In the genomic region with DNA sequence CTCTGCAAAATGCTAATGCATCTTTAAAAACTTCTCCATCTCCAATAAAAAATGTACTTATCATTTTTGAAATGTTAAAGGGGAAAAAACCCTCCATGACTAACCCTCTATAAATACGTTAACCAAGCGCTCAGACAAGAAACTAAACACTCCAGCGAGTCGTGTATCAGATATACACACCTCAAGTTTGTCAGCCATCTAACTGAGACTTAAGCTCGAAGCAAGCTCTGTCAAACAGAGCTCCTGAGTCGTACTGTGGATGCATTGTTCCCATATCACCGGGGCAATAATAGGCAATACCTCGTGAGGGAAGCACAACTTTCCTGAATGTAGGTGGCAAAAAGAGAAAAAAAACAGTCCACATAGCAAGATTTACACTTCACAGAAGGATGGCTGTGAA, we compare ENCODE assay signal across 12 mouse cellular contexts.
A peak's percentile ranks its signal among the peaks of the same experiment; 100 is the strongest.
DNase-seq lines count a peak whose midpoint lies in the region; ATAC-seq and TF ChIP-seq lines count a peak whose summit lies in the region.
"Had no signal": no experiment of that assay in that cellular context is flagged by ENCODE, and none has a peak within 500 bp of the region (broad histone marks: within the 10 kb centered on the region; RNA-seq: fewer than 3 reads in every experiment).

No protein-coding gene starts in this region.

- no peaks in the 10 kb centered on the region for H3K36me3 ChIP-seq in heart, embryonic 14.5 days (ENCODE audit: control insufficient read depth, insufficient read depth, low read length)
- H3K36me3 ChIP-seq in lung, embryonic 16.5 days (ENCODE audit: control insufficient read depth, insufficient read depth, low read length), result no peaks in the 10 kb centered on the region
- no peaks in the 10 kb centered on the region for H3K36me3 ChIP-seq in limb, embryonic 14.5 days (ENCODE audit: control insufficient read depth, insufficient read depth, low read length)
- no peaks in the 10 kb centered on the region for H3K36me3 ChIP-seq in stomach, postnatal 0 days (ENCODE audit: control insufficient read depth, insufficient read depth, low read length)
- H3K36me3 ChIP-seq in hindbrain, embryonic 12.5 days, result no peaks in the 10 kb centered on the region
- H3K36me3 ChIP-seq: forebrain, embryonic 12.5 days had no signal

- peak overlapping the region; percentile 17; the same call in 1 of the 2 replicates for H3K9ac ChIP-seq in heart, embryonic 14.5 days (ENCODE audit: low read length)
- H3K9ac ChIP-seq in lung, embryonic 16.5 days (ENCODE audit: low read length), result no peak overlapping the region
- no peak overlapping the region for H3K9ac ChIP-seq in limb, embryonic 14.5 days (ENCODE audit: low read depth, low read length, severe bottlenecking)
- H3K9ac ChIP-seq in stomach, postnatal 0 days (ENCODE audit: low read length), result no peak overlapping the region
- no peak overlapping the region for H3K9ac ChIP-seq in hindbrain, embryonic 12.5 days
- H3K9ac ChIP-seq: forebrain, embryonic 12.5 days had no signal

- no peak for TF ChIP-seq EP300 in stomach, postnatal 0 days (optimal IDR thresholded peaks at IDR 0.05)

- H3K4me2 ChIP-seq in heart, embryonic 14.5 days (ENCODE audit: low read length), result peak overlapping the region; percentile 43
- H3K4me2 ChIP-seq in lung, embryonic 16.5 days (ENCODE audit: low read depth, low read length), result peak overlapping the region; percentile 54
- peak overlapping the region; percentile 36 for H3K4me2 ChIP-seq in limb, embryonic 14.5 days (replicated peaks; ENCODE audit: low read depth, low read length, severe bottlenecking)
- H3K4me2 ChIP-seq in stomach, postnatal 0 days (replicated peaks; ENCODE audit: low read depth), result peak overlapping the region; percentile 49; the same call in 1 of the 2 replicates
- H3K4me2 ChIP-seq in hindbrain, embryonic 12.5 days (replicated peaks), result no peak overlapping the region
- H3K4me2 ChIP-seq: forebrain, embryonic 12.5 days had no signal

- no peak for ATAC-seq in heart, embryonic 14.5 days (ENCODE audit: insufficient number of reproducible peaks, insufficient read depth, low FRiP score, low read depth)
- no peak for ATAC-seq in lung, embryonic 16.5 days (ENCODE audit: low read depth)
- no peak for ATAC-seq in limb, embryonic 14.5 days (ENCODE audit: low FRiP score, low read depth)
- ATAC-seq in stomach, postnatal 0 days (ENCODE audit: low FRiP score, low TSS enrichment), result no peak
- no peak for ATAC-seq in hindbrain, embryonic 12.5 days (ENCODE audit: low FRiP score)

- H3K27me3 ChIP-seq in heart, embryonic 14.5 days (ENCODE audit: control insufficient read depth, insufficient read depth, low read length), result no peaks in the 10 kb centered on the region
- H3K27me3 ChIP-seq in lung, embryonic 16.5 days (ENCODE audit: control insufficient read depth, insufficient read depth, low read depth, low read length), result no peaks in the 10 kb centered on the region
- H3K27me3 ChIP-seq in limb, embryonic 14.5 days (ENCODE audit: control insufficient read depth, insufficient read depth, low read length), result no peaks in the 10 kb centered on the region
- H3K27me3 ChIP-seq in stomach, postnatal 0 days (ENCODE audit: control insufficient read depth, insufficient read depth, low read length), result no peaks in the 10 kb centered on the region
- no peaks in the 10 kb centered on the region for H3K27me3 ChIP-seq in hindbrain, embryonic 12.5 days
- H3K27me3 ChIP-seq: forebrain, embryonic 12.5 days had no signal

- TF ChIP-seq CTCF in stomach, postnatal 0 days (IDR thresholded peaks at IDR 0.05; ENCODE audit: low read depth), result no peak

- DNase-seq in heart, adult 11 months, result no peak
- DNase-seq in lung, postnatal 14 days, result no peak
- DNase-seq in limb, embryonic 14.5 days (ENCODE audit: low spot score), result no peak
- DNase-seq in stomach, postnatal 0 days (ENCODE audit: low spot score), result no peak
- DNase-seq in adrenal gland, postnatal 14 days, result no peak
- DNase-seq: kidney, postnatal 14 days; left cerebral cortex, postnatal 4 days; retina, postnatal 1 day had no signal

- WGBS in heart, embryonic 14.5 days, result 30% methylated on average over 8 of the region's 8 CpGs
- WGBS in lung, embryonic 16.5 days, result 43% methylated on average over 8 of the region's 8 CpGs
- 42% methylated on average over 8 of the region's 8 CpGs for WGBS in limb, embryonic 14.5 days
- 24% methylated on average over 8 of the region's 8 CpGs for WGBS in stomach, postnatal 0 days
- 63% methylated on average over 8 of the region's 8 CpGs for WGBS in hindbrain, embryonic 12.5 days

- H3K4me1 ChIP-seq in heart, embryonic 14.5 days (ENCODE audit: control insufficient read depth in 2 of 2, insufficient read depth in 2 of 2, low read length in 2 of 2), result peaks cover 15 to 32% of the 10 kb centered on the region in 2 experiments
- H3K4me1 ChIP-seq in lung, embryonic 16.5 days (replicated peaks; ENCODE audit: control insufficient read depth, insufficient read depth, low read length), result peaks cover 11% of the 10 kb centered on the region; the same call in 1 of the 2 replicates
- H3K4me1 ChIP-seq in limb, embryonic 14.5 days (ENCODE audit: control insufficient read depth, insufficient read depth, low read length), result peaks cover 43% of the 10 kb centered on the region
- peaks cover 3% of the 10 kb centered on the region; the same call in 1 of the 2 replicates for H3K4me1 ChIP-seq in stomach, postnatal 0 days (replicated peaks; ENCODE audit: control insufficient read depth, insufficient read depth)
- H3K4me1 ChIP-seq in hindbrain, embryonic 12.5 days, result peaks cover 9% of the 10 kb centered on the region; the same call in 1 of the 2 replicates

- H3K9me3 ChIP-seq in heart, embryonic 14.5 days (ENCODE audit: control insufficient read depth, low read length), result no peaks in the 10 kb centered on the region
- H3K9me3 ChIP-seq in lung, embryonic 16.5 days (ENCODE audit: control insufficient read depth, low read length), result no peaks in the 10 kb centered on the region
- H3K9me3 ChIP-seq in limb, embryonic 14.5 days (ENCODE audit: control insufficient read depth, low read length), result no peaks in the 10 kb centered on the region
- H3K9me3 ChIP-seq in stomach, postnatal 0 days (ENCODE audit: control insufficient read depth, low read length), result no peaks in the 10 kb centered on the region
- H3K9me3 ChIP-seq in hindbrain, embryonic 12.5 days (replicated peaks), result no peaks in the 10 kb centered on the region
- H3K9me3 ChIP-seq: forebrain, embryonic 12.5 days had no signal

- TF ChIP-seq POLR2A in limb, embryonic 14.5 days (IDR thresholded peaks at IDR 0.05; ENCODE audit: borderline replicate concordance, extremely low read depth, insufficient read depth, insufficient read length), result no peak

- 0 out of 4 replicates have a peak overlapping the region, but pooled peaks of 1 of the 2 experiments have one; percentile 17 for H3K27ac ChIP-seq in heart, embryonic 14.5 days (replicated peaks in 1 of 2; ENCODE audit: control insufficient read depth in 1 of 2, insufficient read depth in 1 of 2, low read depth in 2 of 2, low read length in 2 of 2)
- H3K27ac ChIP-seq in lung, embryonic 16.5 days (ENCODE audit: low read length), result peak overlapping the region; percentile 78; the same call in 1 of the 2 replicates
- 0 out of 2 replicates have a peak overlapping the region, but pooled peaks have one; percentile 9 for H3K27ac ChIP-seq in limb, embryonic 14.5 days (replicated peaks; ENCODE audit: low read depth, low read length)
- peak overlapping the region; percentile 81 for H3K27ac ChIP-seq in stomach, postnatal 0 days (replicated peaks)
- no peak overlapping the region for H3K27ac ChIP-seq in hindbrain, embryonic 12.5 days
- H3K27ac ChIP-seq: forebrain, embryonic 12.5 days had no signal

- H3K4me3 ChIP-seq in heart, embryonic 14.5 days (ENCODE audit: control insufficient read depth in 1 of 2, insufficient read depth in 1 of 2, low read depth in 1 of 2, low read length in 2 of 2), result no peak overlapping the region
- peak overlapping the region; percentile 38 for H3K4me3 ChIP-seq in lung, embryonic 16.5 days (ENCODE audit: low read length)
- no peak overlapping the region for H3K4me3 ChIP-seq in limb, embryonic 14.5 days (replicated peaks; ENCODE audit: low read length)
- peak overlapping the region; percentile 0; the same call in 1 of the 2 replicates for H3K4me3 ChIP-seq in stomach, postnatal 0 days (ENCODE audit: low read depth, low read length)
- no peak overlapping the region for H3K4me3 ChIP-seq in hindbrain, embryonic 12.5 days
- H3K4me3 ChIP-seq: forebrain, embryonic 12.5 days had no signal

Comparison
In these comparisons a context has a peak if more than half of its experiments do, and no peak if none do; other contexts are left out.
1. H3K4me3 ChIP-seq: peak in lung, embryonic 16.5 days (single experiment) and stomach, postnatal 0 days (single experiment); none in heart, embryonic 14.5 days (0 of 2), limb, embryonic 14.5 days (single experiment) and hindbrain, embryonic 12.5 days (single experiment).